Comparison of ENCODE assay signal across 8 mouse cellular contexts in genomic region chr14:31323849-31324792, GRCm38 (mm10). TPM values are rescaled to one million over a fixed set of nuclear protein-coding genes. Genes with fewer than 3 reads are reported as not detected.
A peak's percentile ranks its signal among the peaks of the same experiment; 100 is the strongest.
DNase-seq lines count a peak whose midpoint lies in the region; ATAC-seq and TF ChIP-seq lines count a peak whose summit lies in the region.

Dnah1 (minus strand) TSS chr14:31323896.

- peak within 1 kb of the TSS; percentile 30 for H3K4me3 ChIP-seq in embryonic facial prominence, embryonic 14.5 days (ENCODE audit: low read depth, low read length)
- peak within 1 kb of the TSS; percentile 49 for H3K4me3 ChIP-seq in heart, embryonic 15.5 days
- H3K4me3 ChIP-seq in kidney, postnatal 0 days (replicated peaks; ENCODE audit: low read depth, low read length), result peak within 1 kb of the TSS; percentile 33

- peak within 1 kb of the TSS; percentile 55 for H3K4me2 ChIP-seq in embryonic facial prominence, embryonic 14.5 days (ENCODE audit: low read depth, low read length)
- peak within 1 kb of the TSS; percentile 69 for H3K4me2 ChIP-seq in heart, embryonic 15.5 days
- peak within 1 kb of the TSS; percentile 73 for H3K4me2 ChIP-seq in kidney, postnatal 0 days (ENCODE audit: low read length)

- H3K36me3 ChIP-seq in embryonic facial prominence, embryonic 14.5 days (ENCODE audit: control insufficient read depth, insufficient read depth, low read length), result no peaks in the 10 kb centered on the region
- no peaks in the 10 kb centered on the region for H3K36me3 ChIP-seq in heart, embryonic 15.5 days
- no peaks in the 10 kb centered on the region for H3K36me3 ChIP-seq in kidney, postnatal 0 days (ENCODE audit: insufficient read depth, low read length)

- no peak within 1 kb of the TSS for H3K27ac ChIP-seq in embryonic facial prominence, embryonic 14.5 days (replicated peaks; ENCODE audit: low read depth, low read length)
- H3K27ac ChIP-seq in heart, embryonic 15.5 days, result no peak within 1 kb of the TSS
- 0 out of 2 replicates have a peak within 1 kb of the TSS, but pooled peaks have one; percentile 31 for H3K27ac ChIP-seq in kidney, postnatal 0 days

- no peaks in the 10 kb centered on the region for H3K27me3 ChIP-seq in embryonic facial prominence, embryonic 14.5 days (replicated peaks; ENCODE audit: control insufficient read depth, insufficient read depth, low read length)
- H3K27me3 ChIP-seq in heart, embryonic 15.5 days, result no peaks in the 10 kb centered on the region
- H3K27me3 ChIP-seq in kidney, postnatal 0 days (ENCODE audit: insufficient read depth, low read length), result no peaks in the 10 kb centered on the region

- ATAC-seq in embryonic facial prominence, embryonic 14.5 days (ENCODE audit: low read depth), result peak; percentile 75
- ATAC-seq in heart, embryonic 15.5 days (replicated peaks; ENCODE audit: insufficient number of reproducible peaks, insufficient read depth, low FRiP score, low read depth), result peak; percentile 48; the same call in 1 of the 2 replicates
- ATAC-seq in kidney, postnatal 0 days (replicated peaks; ENCODE audit: low FRiP score, low read depth), result peak; percentile 68; the same call in 1 of the 2 replicates

- H3K9me3 ChIP-seq in embryonic facial prominence, embryonic 14.5 days (ENCODE audit: control insufficient read depth, low read length), result no peaks in the 10 kb centered on the region
- H3K9me3 ChIP-seq in heart, embryonic 15.5 days (replicated peaks), result no peaks in the 10 kb centered on the region
- no peaks in the 10 kb centered on the region for H3K9me3 ChIP-seq in kidney, postnatal 0 days (replicated peaks; ENCODE audit: low read length)

- TF ChIP-seq CTCF in kidney, postnatal 0 days (IDR thresholded peaks at IDR 0.05; ENCODE audit: low read depth), result no peak; the same call in 1 of the 2 replicates

- 30% methylated on average over 28 of the region's 28 CpGs for WGBS in embryonic facial prominence, embryonic 14.5 days
- 29% methylated on average over 28 of the region's 28 CpGs for WGBS in heart, embryonic 15.5 days
- WGBS in kidney, postnatal 0 days, result 31% methylated on average over 28 of the region's 28 CpGs

- H3K4me1 ChIP-seq in embryonic facial prominence, embryonic 14.5 days (ENCODE audit: control insufficient read depth, insufficient read depth, low read length), result no peaks in the 10 kb centered on the region; the same call in 1 of the 2 replicates
- peaks cover 11% of the 10 kb centered on the region; the same call in 1 of the 2 replicates for H3K4me1 ChIP-seq in heart, embryonic 15.5 days (replicated peaks)
- H3K4me1 ChIP-seq in kidney, postnatal 0 days (replicated peaks; ENCODE audit: insufficient read depth, low read length), result peaks cover 7% of the 10 kb centered on the region; the same call in 1 of the 2 replicates

- peak within 1 kb of the TSS; percentile 50 for H3K9ac ChIP-seq in embryonic facial prominence, embryonic 14.5 days (ENCODE audit: low read depth, low read length)
- H3K9ac ChIP-seq in heart, embryonic 15.5 days, result peak within 1 kb of the TSS; percentile 42
- peak within 1 kb of the TSS; percentile 46; the same call in 1 of the 2 replicates for H3K9ac ChIP-seq in kidney, postnatal 0 days (ENCODE audit: low read depth, low read length)

- DNase-seq in right cerebral cortex, postnatal 4 days, result peak; percentile 34
- DNase-seq in right cerebral cortex, postnatal 25 days, result no peak
- peak; percentile 41 for DNase-seq in embryonic facial prominence, embryonic 14.5 days (ENCODE audit: low spot score)
- DNase-seq in kidney, postnatal 0 days (ENCODE audit: low spot score), result peak; percentile 64
- DNase-seq in lung, postnatal 36 days, result peak; percentile 79
- DNase-seq in ovary, postnatal 14 days (ENCODE audit: low spot score), result peak; percentile 36
- peak; percentile 21 for DNase-seq in yolk sac, embryonic 10.5 days (ENCODE audit: low spot score)

RNA-seq across cellular contexts. Expression of gene Dnah1, which starts in this region (rescaled TPM):
- 5.9 and 7.6 TPM in 2 replicates for polyA plus RNA-seq in embryonic facial prominence, embryonic 14.5 days (2014; fragmentation: Nextera tagmentation; extraction: Ambion mirVana)
- 0.63 and 1.3 TPM in 2 replicates for polyA plus RNA-seq in heart, embryonic 15.5 days (2015; fragmentation: Nextera tagmentation; extraction: Ambion mirVana)
- 4.3 and 4.4 TPM in 2 replicates for polyA plus RNA-seq in kidney, postnatal 0 days (2015; fragmentation: Nextera tagmentation; extraction: Ambion mirVana)
